Mouse (Mus musculus): Measurements from ENCODE around the gene Zscan26. TPM values are rescaled to one million over a fixed set of nuclear protein-coding genes. Genes with fewer than 3 reads are reported as not detected.
A peak's percentile ranks its signal among the peaks of the same experiment; 100 is the strongest.
"Not testable (repeated sequence)": the region's sequence is repeated elsewhere in the genome, so short reads cannot be mapped to it uniquely, and the experiment has no call there.

The Zscan26 gene
- polyA plus RNA-seq, 1 experiment from 2014 or later, result 19.3 TPM

DNA sequence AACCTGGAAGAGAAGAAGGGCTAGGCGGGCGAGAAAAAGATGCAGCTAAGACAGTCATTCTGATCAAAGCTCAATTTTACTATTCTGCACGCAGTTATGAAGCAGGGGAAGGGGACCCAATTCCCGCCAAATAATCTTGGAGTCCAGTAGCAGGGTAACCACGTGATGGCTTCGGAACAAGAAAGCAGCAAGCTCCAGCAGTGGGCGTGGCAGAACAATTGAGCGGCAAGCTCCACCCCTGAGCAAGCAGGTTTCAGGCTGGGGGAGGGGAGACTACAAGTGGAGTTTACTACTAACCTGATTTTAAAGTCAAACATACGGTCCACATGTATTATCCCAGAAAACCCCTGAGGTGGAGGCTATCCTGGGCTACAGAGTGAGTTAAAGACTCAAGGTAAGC, 9.0 kb upstream of the Zscan26 start:
- not testable (repeated sequence) for H3K4me3 ChIP-seq; H3K4me1 ChIP-seq; H3K36me3 ChIP-seq; ATAC-seq (replicated peaks); H3K9ac ChIP-seq (replicated peaks); H3K27me3 ChIP-seq; H3K27ac ChIP-seq (replicated peaks); H3K9me3 ChIP-seq; H3K4me2 ChIP-seq (replicated peaks)
- 47% methylated on average over 9 of the region's 9 CpGs for WGBS

DNA sequence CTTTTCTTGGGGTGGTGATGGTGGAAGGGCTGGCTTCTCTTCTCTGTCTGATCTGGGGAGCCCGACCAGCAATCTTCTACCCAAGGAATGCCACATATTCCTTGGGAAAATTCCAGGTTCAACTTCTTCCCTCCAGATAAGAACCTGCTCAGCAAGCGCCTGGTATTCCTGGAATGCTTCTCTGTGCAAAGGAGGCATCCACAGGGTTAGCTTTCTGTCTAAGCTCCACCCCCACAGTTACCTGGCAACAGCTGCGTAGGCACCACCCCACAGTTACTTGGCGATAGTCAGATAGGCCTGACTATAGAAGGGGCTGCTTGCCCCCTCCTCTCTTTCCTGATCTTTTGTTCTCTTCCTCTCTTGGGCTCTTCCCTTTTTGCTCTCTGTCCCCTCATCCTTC, 2.8 kb upstream of the Zscan26 start:
- Histone ChIP-seq H3K36me3 (no peaks in the 10 kb centered on the region), H3K9me3 (no peaks in the 10 kb centered on the region), H3K9ac (replicated peaks) (no peak overlapping the region), H3K4me2 (replicated peaks) (no peak overlapping the region), H3K4me1 (peaks cover 16% of the 10 kb centered on the region), H3K27ac (replicated peaks) (no peak overlapping the region), H3K27me3 (no peaks in the 10 kb centered on the region; the same call in 1 of the 2 replicates), H3K4me3 (no peak overlapping the region)
- ATAC-seq (replicated peaks), result no peak
- WGBS, result 10% methylated on average over 4 of the region's 4 CpGs

DNA sequence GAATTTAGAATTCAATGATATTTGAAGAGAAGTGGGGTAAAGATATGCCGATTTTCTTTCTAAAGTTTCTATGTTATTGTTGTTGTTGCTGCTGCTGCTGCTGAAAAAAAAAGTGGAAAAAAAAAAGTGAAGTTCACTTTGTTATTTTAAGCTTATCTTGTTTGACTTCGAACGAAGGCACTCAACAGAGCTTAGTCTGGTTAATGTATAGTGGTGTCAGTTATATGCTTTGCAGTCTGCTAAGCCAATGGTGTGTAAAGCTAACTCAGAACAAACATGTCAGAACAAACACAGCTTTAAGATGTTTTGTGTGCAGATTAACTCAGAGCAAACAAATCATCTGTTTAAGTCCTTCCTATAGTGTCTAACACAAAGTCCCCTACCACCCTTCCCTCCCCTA, 603 bp upstream of the Zscan26 start:
- H3K9ac ChIP-seq (replicated peaks), result no peak overlapping the region
- 95% methylated on average over 3 of the region's 3 CpGs for whole genome bisulfite sequencing
- H3K4me3 ChIP-seq, result peak overlapping the region; percentile 61; the same call in 1 of the 2 replicates
- no peak overlapping the region for H3K4me2 ChIP-seq (replicated peaks)
- no peaks in the 10 kb centered on the region for H3K36me3 ChIP-seq
- H3K9me3 ChIP-seq, result no peaks in the 10 kb centered on the region
- peaks cover 18% of the 10 kb centered on the region for H3K4me1 ChIP-seq
- no peak for ATAC-seq (replicated peaks)
- no peak overlapping the region for H3K27ac ChIP-seq (replicated peaks)
- H3K27me3 ChIP-seq, result no peaks in the 10 kb centered on the region; the same call in 1 of the 2 replicates

DNA sequence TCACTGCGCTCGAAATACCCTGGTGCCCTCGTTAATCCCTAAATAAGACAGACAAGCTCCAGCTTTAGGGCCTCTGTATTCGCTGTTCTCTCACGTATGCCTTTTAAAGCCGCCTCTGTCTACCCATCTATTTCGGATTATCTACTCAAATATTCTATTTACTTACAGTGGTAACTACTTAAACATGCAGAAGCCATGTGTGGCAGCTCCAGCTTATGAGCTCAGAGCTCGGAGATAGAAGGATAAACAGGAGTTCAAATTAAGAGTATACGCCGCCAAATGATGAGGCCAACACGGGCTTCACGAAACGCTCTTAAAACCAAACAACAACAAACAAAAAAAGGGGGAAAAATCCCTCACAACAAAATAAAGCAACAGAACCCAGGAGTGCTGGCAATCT, 488 bp downstream of the Zscan26 start:
- Histone ChIP-seq H3K4me3 (peak overlapping the region; percentile 61), H3K4me2 (replicated peaks) (peak overlapping the region; percentile 57), H3K9me3 (no peaks in the 10 kb centered on the region), H3K9ac (replicated peaks) (peak overlapping the region; percentile 62), H3K27me3 (no peaks in the 10 kb centered on the region; the same call in 1 of the 2 replicates), H3K27ac (replicated peaks) (peak overlapping the region; percentile 66), H3K36me3 (0 out of 2 replicates have a peak, but pooled peaks cover 7% of the 10 kb centered on the region), H3K4me1 (peaks cover 18% of the 10 kb centered on the region)
- whole genome bisulfite sequencing, result under 1% methylated on average over 13 of the region's 13 CpGs
- ATAC-seq (replicated peaks), result peak; percentile 9

DNA sequence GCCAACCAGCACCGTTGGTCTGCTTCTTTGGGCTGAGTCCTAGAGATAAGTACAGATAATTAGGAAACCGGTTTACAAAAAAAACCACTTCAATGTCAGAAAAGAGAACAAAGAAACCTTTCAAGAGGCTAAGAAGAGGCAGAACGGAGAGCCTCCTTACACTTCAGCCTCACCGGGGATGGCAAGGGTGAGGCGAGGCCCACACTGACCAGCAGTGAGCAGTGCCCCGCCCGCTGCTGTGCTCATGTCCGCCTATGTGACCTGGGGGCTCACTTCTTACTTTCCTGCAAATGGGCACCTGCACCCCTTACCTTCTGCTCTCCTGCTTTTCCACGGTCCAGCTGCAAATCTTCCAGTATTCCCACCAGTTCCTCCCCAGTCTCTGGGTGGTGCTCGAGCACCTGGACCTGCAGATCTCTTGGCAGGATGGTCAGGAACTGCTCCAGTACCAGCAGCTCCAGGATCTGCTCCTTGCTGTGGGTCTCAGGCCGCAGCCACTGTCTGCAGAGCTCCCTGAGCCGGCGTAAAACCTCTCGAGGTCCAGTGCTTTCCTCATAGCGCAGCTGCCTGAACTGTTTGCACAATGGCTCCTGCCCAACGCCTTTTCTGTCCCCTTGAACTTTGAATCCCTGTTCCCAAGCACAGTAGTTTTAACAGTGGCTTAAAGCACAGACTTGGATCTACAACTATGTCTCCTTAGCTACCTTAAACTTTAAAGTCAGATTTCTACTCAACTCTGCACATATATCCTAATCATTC, 5.5 kb downstream of the Zscan26 start:
- no peaks in the 10 kb centered on the region for H3K27me3 ChIP-seq
- no peak overlapping the region for H3K4me3 ChIP-seq
- peaks cover 16% of the 10 kb centered on the region for H3K4me1 ChIP-seq
- ATAC-seq (replicated peaks), result no peak
- no peak overlapping the region for H3K27ac ChIP-seq (replicated peaks)
- 75% methylated on average over 16 of the region's 16 CpGs for WGBS
- no peak overlapping the region for H3K9ac ChIP-seq (replicated peaks)
- no peak overlapping the region for H3K4me2 ChIP-seq (replicated peaks)
- H3K36me3 ChIP-seq, result peaks cover 53% of the 10 kb centered on the region
- no peaks in the 10 kb centered on the region for H3K9me3 ChIP-seq

DNA sequence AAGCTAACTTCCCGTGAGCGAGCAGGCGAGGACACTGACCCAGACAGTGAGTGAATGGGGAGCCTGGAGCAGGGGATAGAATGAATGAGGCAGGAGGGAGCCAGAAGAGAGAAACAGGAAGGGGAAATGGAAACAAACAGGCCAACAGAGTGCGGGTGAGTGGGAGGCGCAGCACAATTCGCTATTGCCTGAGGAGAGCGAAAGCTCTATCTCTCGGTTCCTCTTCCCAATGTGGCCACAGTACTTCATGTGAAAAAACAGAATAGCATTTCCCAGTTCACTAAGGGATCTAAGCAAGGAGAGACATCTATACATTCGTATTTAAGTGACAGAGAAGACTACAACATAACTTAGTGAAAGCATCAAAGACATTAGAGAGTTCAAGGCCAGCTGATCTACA, 6.7 kb downstream of the Zscan26 start:
- Histone ChIP-seq H3K36me3 (peaks cover 58% of the 10 kb centered on the region), H3K4me3 (no peak overlapping the region), H3K9ac (replicated peaks) (no peak overlapping the region), H3K4me2 (replicated peaks) (no peak overlapping the region), H3K27me3 (no peaks in the 10 kb centered on the region), H3K4me1 (peaks cover 4% of the 10 kb centered on the region; the same call in 1 of the 2 replicates), H3K9me3 (no peaks in the 10 kb centered on the region), H3K27ac (replicated peaks) (no peak overlapping the region)
- 93% methylated on average over 9 of the region's 9 CpGs for WGBS
- no peak for ATAC-seq (replicated peaks)

DNA sequence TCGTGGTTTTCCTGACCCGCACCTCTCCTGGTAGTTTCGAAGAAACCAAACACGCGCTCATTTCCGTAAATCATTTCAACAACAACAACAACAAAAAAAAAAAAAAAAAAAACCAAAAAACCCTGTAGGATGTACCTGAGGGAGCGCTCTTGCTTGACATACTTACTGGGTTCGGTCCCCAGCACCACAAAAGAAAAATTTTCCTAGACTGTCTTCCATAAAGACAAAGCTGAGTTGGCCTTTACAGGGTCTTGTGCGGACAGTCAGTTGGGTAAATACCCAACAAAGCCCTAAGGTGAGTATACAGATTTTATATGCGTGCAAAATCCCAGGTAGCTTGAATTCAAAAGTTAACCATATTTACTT, 12.3 kb downstream of the Zscan26 start:
- Histone ChIP-seq H3K9ac (replicated peaks) (peak overlapping the region; percentile 64), H3K36me3 (peaks cover 36% of the 10 kb centered on the region), H3K4me3 (peak overlapping the region; percentile 61), H3K4me2 (replicated peaks) (peak overlapping the region; percentile 61), H3K27me3 (no peaks in the 10 kb centered on the region), H3K27ac (replicated peaks) (peak overlapping the region; percentile 36; the same call in 1 of the 2 replicates), H3K4me1 (peaks cover 12% of the 10 kb centered on the region; the same call in 1 of the 2 replicates), H3K9me3 (no peaks in the 10 kb centered on the region)
- WGBS, result 14% methylated on average over 10 of the region's 10 CpGs
- ATAC-seq (replicated peaks), result peak; percentile 44

DNA sequence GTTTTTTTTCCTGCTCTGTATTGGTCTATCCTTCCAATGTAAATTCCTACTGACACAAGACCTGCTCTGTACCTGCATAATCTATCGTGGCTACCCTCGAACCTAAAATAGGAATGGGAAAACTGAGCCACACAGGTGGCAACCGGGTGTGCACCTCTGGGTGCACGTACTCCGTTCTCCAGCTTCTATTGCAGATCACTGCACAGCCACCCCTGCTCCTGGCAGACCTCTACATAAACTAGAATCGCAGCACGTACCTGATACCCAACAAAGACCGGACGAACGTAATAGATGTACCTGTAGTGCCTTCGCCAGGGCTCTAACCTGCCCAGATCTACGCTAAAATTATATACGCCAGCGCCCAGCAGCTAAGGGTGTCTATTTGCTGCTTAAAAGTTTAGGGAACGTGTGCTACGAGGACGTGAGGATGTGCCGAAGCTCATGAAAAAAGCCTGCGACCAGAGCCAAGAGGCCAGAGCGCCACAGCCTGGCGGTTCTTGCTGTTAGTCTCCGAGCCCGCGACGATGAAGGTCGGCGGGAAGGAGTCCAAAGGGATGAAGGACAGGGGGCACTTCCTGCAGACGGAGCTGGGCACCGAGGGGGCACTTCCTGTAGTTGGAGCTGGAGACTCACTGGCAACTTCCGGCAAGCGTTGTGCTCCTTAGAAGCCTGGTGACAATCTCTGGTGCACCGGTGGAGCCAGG, 12.9 kb downstream of the Zscan26 start, which contains the start of gene Pgbd1:
Gene Pgbd1 (minus strand): TSS at position 556 of the 704 bp plus-strand sequence.
- no peaks in the 10 kb centered on the region for H3K27me3 ChIP-seq
- ATAC-seq (replicated peaks), result peak; percentile 94
- peaks cover 12% of the 10 kb centered on the region; the same call in 1 of the 2 replicates for H3K4me1 ChIP-seq
- H3K9ac ChIP-seq (replicated peaks), result peak within 1 kb of the TSS; percentile 64
- WGBS, result under 1% methylated on average over 32 of the region's 32 CpGs
- H3K4me2 ChIP-seq (replicated peaks), result peak within 1 kb of the TSS; percentile 61
- H3K36me3 ChIP-seq, result peaks cover 32% of the 10 kb centered on the region
- H3K9me3 ChIP-seq, result no peaks in the 10 kb centered on the region
- peak within 1 kb of the TSS; percentile 36; the same call in 1 of the 2 replicates for H3K27ac ChIP-seq (replicated peaks)
- peak within 1 kb of the TSS; percentile 61 for H3K4me3 ChIP-seq

DNA sequence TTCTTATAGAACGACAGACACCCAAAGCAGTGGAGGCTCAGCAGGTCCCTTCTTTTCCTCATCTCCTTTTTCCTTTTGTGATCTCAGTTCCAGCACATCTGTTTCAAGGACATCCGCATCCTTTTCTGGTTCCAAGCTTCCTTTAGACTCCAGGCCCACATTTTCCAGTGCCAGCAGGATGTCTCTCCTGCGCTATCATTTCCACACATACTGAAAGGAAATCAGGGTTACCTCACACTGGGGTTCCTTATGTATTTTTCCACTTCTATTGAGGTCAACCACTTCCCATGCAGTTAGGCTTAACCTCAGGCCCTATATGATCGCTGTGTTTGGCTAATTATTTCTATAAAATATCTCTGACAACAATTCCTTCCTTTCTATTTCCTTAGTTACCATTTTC, 18.1 kb downstream of the Zscan26 start:
- 89% methylated on average over 4 of the region's 4 CpGs for WGBS
- H3K36me3 ChIP-seq, result no peaks in the 10 kb centered on the region
- no peak overlapping the region for H3K9ac ChIP-seq (replicated peaks)
- ATAC-seq (replicated peaks), result no peak
- no peak overlapping the region for H3K4me3 ChIP-seq
- no peaks in the 10 kb centered on the region for H3K27me3 ChIP-seq
- H3K9me3 ChIP-seq, result no peaks in the 10 kb centered on the region
- no peak overlapping the region for H3K27ac ChIP-seq (replicated peaks)
- no peak overlapping the region for H3K4me2 ChIP-seq (replicated peaks)
- peaks cover 8% of the 10 kb centered on the region; the same call in 1 of the 2 replicates for H3K4me1 ChIP-seq

DNA sequence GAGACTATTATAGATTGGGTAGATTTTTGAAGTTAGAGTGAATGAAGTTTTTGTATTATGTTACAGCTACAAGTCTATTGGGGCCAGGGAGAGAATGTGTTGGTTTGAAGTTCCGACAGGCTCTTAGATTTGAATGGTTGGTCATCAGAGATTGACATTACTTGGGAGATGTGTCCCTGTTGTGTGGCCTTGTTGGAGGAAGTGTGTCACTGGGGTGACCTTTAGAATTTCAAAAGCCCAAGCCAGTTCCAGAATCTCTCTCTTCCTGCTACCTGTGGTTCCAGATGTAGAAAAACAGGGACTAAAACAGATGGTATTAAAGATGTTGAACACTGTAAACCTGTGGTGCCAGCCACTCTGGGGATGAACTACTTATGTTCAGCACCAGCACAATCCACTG, 25.9 kb downstream of the Zscan26 start:
- Histone ChIP-seq H3K9me3 (no peaks in the 10 kb centered on the region), H3K4me2 (replicated peaks) (no peak overlapping the region), H3K4me1 (no peaks in the 10 kb centered on the region), H3K9ac (replicated peaks) (no peak overlapping the region), H3K4me3 (no peak overlapping the region), H3K27ac (replicated peaks) (no peak overlapping the region), H3K36me3 (no peaks in the 10 kb centered on the region), H3K27me3 (no peaks in the 10 kb centered on the region)
- WGBS, result 93% methylated on average over 1 of the region's 1 CpGs
- no peak for ATAC-seq (replicated peaks)

DNA sequence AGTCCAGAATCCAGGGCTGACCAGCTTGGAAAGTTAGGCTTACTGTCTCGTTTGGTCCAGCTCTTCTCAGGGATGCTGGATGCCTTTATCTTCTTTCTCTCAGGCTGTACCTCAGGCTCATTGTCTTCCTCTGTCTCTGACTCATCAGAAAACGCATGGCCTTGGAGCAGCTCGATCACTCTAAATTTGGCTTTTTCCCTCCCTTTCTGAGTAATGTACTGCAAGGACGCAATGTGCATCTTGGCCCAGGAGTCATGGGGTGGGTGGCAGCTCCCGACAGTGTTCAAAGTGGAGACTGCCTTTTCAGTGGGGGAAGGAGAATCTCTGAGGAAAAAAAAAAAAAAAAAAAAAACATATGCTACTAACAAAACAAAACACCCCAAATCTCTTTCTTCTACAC, 30.2 kb downstream of the Zscan26 start:
- no peaks in the 10 kb centered on the region for H3K4me1 ChIP-seq
- no peak overlapping the region for H3K4me3 ChIP-seq
- no peak overlapping the region for H3K27ac ChIP-seq (replicated peaks)
- no peaks in the 10 kb centered on the region for H3K9me3 ChIP-seq
- 68% methylated on average over 5 of the region's 5 CpGs for WGBS
- H3K36me3 ChIP-seq, result no peaks in the 10 kb centered on the region
- no peak overlapping the region for H3K9ac ChIP-seq (replicated peaks)
- ATAC-seq (replicated peaks), result no peak
- H3K27me3 ChIP-seq, result no peaks in the 10 kb centered on the region
- no peak overlapping the region for H3K4me2 ChIP-seq (replicated peaks)

DNA sequence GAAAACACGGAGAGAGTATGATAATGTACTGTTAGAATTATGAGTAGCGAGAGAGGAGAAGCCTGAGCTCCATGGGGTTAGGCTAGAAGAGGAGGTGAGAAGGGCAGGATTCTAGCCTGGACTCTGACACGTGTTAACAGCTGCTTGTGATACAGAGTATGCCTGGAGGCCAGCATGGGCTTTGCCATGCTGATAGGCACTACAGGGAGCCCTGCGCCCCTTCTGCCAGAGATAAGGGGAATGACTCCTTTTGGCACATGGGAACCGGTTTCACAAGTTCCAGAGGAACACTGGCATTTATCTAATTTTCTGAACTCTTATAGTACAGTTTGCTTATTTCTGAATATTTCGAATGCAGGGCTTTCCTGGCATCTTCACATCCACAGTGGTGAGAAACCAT, 34.7 kb downstream of the Zscan26 start:
- ATAC-seq (replicated peaks), result no peak
- Histone ChIP-seq H3K4me3 (no peak overlapping the region), H3K27ac (replicated peaks) (no peak overlapping the region), H3K4me1 (no peaks in the 10 kb centered on the region), H3K36me3 (no peaks in the 10 kb centered on the region), H3K4me2 (replicated peaks) (no peak overlapping the region), H3K9me3 (no peaks in the 10 kb centered on the region), H3K27me3 (no peaks in the 10 kb centered on the region), H3K9ac (replicated peaks) (no peak overlapping the region)
- WGBS, result 77% methylated on average over 6 of the region's 6 CpGs

Measured in forebrain, embryonic 15.5 days (tissue).